Mouse (Mus musculus) ES-E14 (cell line): ENCODE measurements at regions not wholly inside any gene's neighbourhood (a gene's known extent, or its start where the extent isn't known, plus 50 kb on each side); places are given as distances from the start of the nearest gene placed in this dataset.

Experiments used
- DNase-seq: peaks from one replicate; pipeline ENCODE4 v3.0.0-alpha.2; 2013; ENCODE audit warnings: low read depth, low spot score
- H3K27ac ChIP-seq: 2 replicates; pipeline ENCODE4 v1.5.1; 2012; ENCODE audit warnings: low read depth, mild to moderate bottlenecking, low read length, moderate library complexity, mixed read lengths; ENCODE audit not compliant: poor library complexity, insufficient read depth, severe bottlenecking
- H3K36me3 ChIP-seq: 2 replicates; pipeline ENCODE4 v1.6.1; 2012; ENCODE audit warnings: mild to moderate bottlenecking, low read length, moderate library complexity, mixed read lengths; ENCODE audit not compliant: control insufficient read depth, poor library complexity, insufficient read depth, severe bottlenecking
- H3K4me1 ChIP-seq, 2 experiments: fragments of 150-350 bp in 1 of 2; sonication (generic) in 1 of 2; 2 replicates each; pipeline ENCODE4 v1.6.1; 2012; ENCODE audit warnings: low read length in 2 of 2, mild to moderate bottlenecking in 1 of 2, mixed read lengths in 1 of 2; ENCODE audit not compliant: control insufficient read depth in 2 of 2, insufficient read depth in 2 of 2, poor library complexity in 1 of 2
- H3K4me3 ChIP-seq, 2 experiments: fragments of 150-350 bp in 1 of 2; sonication (generic) in 1 of 2; 2 replicates each; pipeline ENCODE4 v1.5.1; 2012; ENCODE audit warnings: low read length in 2 of 2, low read depth in 1 of 2, mild to moderate bottlenecking in 1 of 2, mixed read lengths in 1 of 2; ENCODE audit not compliant: insufficient read depth in 1 of 2, poor library complexity in 1 of 2, severe bottlenecking in 1 of 2
- H3K9ac ChIP-seq: 2 replicates; pipeline ENCODE4 v1.6.1; 2012; ENCODE audit warnings: low read depth, mild to moderate bottlenecking, low read length, mixed read lengths; ENCODE audit not compliant: poor library complexity, insufficient read depth, severe bottlenecking
- H3K9me3 ChIP-seq: fragments of 150-350 bp; sonication (generic); 2 replicates; pipeline ENCODE4 v1.6.1; 2012; ENCODE audit warnings: low read depth, mild to moderate bottlenecking, low read length; ENCODE audit not compliant: control insufficient read depth, insufficient read depth
- CHD2 ChIP-seq: IDR thresholded peaks from 2 replicates; pipeline ENCODE4 v1.6.1; 2014; ENCODE audit warnings: mild to moderate bottlenecking, low read depth, low read length, inconsistent platforms
- HCFC1 ChIP-seq: IDR thresholded peaks from 2 replicates; pipeline ENCODE4 v1.6.1; 2012; ENCODE audit warnings: low read length, inconsistent platforms, borderline replicate concordance; ENCODE audit not compliant: insufficient read depth
- MAFK ChIP-seq: IDR thresholded peaks from 2 replicates; pipeline ENCODE4 v1.6.1; 2014; ENCODE audit warnings: mild to moderate bottlenecking, low read depth, low read length, inconsistent platforms; ENCODE audit not compliant: insufficient read depth
- ZC3H11A ChIP-seq: IDR thresholded peaks from 2 replicates; pipeline ENCODE4 v1.6.1; 2012; ENCODE audit warnings: low read depth, mild to moderate bottlenecking, inconsistent platforms, low read length, borderline replicate concordance
- ZNF384 ChIP-seq: IDR thresholded peaks from 2 replicates; pipeline ENCODE4 v1.6.1; 2012; ENCODE audit warnings: low read depth, low read length, inconsistent platforms
- in situ Hi-C, 2 experiments: fragments of 600-800 bp; cut with MboI; formaldehyde crosslinking; loops; one replicate each; pipeline ENCODE4 v1.15.1; 2025; ENCODE audit warnings: low sequenced_read_pairs in 2 of 2, inconsistent platforms in 1 of 2; ENCODE audit not compliant: unreplicated experiment in 2 of 2

- H3K4me1 ChIP-seq, result no peaks in the 10 kb centered on the region
- H3K36me3 ChIP-seq, result no peaks in the 10 kb centered on the region
- H3K9ac ChIP-seq, result no peak overlapping the region
- in situ Hi-C loops, result loop anchor here in 1 of 2 experiments (10.0 kb wide), 1 partner anchor 356 kb away; no protein-coding TSS in a partner anchor
- H3K4me3 ChIP-seq, result no peak overlapping the region
- no peak for DNase-seq
- no peak overlapping the region for H3K27ac ChIP-seq
- no peaks in the 10 kb centered on the region for H3K9me3 ChIP-seq
- TF ChIP-seq CHD2 (no peak), HCFC1 (no peak), MAFK (no peak), ZNF384 (no peak), ZC3H11A (no peak)
Measured at GRCm38 (mm10) chr2:131410906-131411520, 58.3 kb upstream of the Rnf24 start.

GRCm38 (mm10) chr2:131407337-131407736, 54.6 kb upstream of the Rnf24 start:
- H3K36me3 ChIP-seq, result no peaks in the 10 kb centered on the region
- no peak overlapping the region for H3K4me3 ChIP-seq
- DNase-seq, result no peak
- H3K4me1 ChIP-seq, result no peaks in the 10 kb centered on the region
- no peak overlapping the region for H3K27ac ChIP-seq
- in situ Hi-C loops, result no loop called here
- no peaks in the 10 kb centered on the region for H3K9me3 ChIP-seq
- no peak overlapping the region for H3K9ac ChIP-seq
- TF ChIP-seq ZC3H11A (no peak), CHD2 (no peak), HCFC1 (no peak), MAFK (no peak), ZNF384 (no peak)

GRCm38 (mm10) chr2:131404218-131404555, 51.5 kb upstream of the Rnf24 start:
- Histone ChIP-seq H3K4me3 (no peak overlapping the region), H3K9ac (no peak overlapping the region), H3K36me3 (no peaks in the 10 kb centered on the region), H3K4me1 (peaks cover 0 to 4% of the 10 kb centered on the region in 2 experiments; a peak in 1 of 4 replicates), H3K27ac (no peak overlapping the region), H3K9me3 (no peaks in the 10 kb centered on the region)
- TF ChIP-seq ZC3H11A, result no peak
- TF ChIP-seq MAFK, result no peak
- TF ChIP-seq CHD2, result no peak
- no peak for TF ChIP-seq HCFC1
- TF ChIP-seq ZNF384, result no peak
- in situ Hi-C loops, result no loop called here
- no peak for DNase-seq

- Histone ChIP-seq H3K27ac (no peak overlapping the region), H3K36me3 (no peaks in the 10 kb centered on the region), H3K9ac (no peak overlapping the region), H3K9me3 (no peaks in the 10 kb centered on the region), H3K4me3 (no peak overlapping the region), H3K4me1 (peaks cover 0 to 4% of the 10 kb centered on the region in 2 experiments; a peak in 1 of 4 replicates)
- no peak for TF ChIP-seq ZC3H11A
- TF ChIP-seq MAFK, result no peak
- no peak for DNase-seq
- in situ Hi-C loops, result no loop called here
Measured at GRCm38 (mm10) chr2:131403543-131404217, 51.0 kb upstream of the Rnf24 start.
